Mouse (Mus musculus) adrenal gland (tissue): ENCODE measurements around the gene Taok1.

Experiments
- intact Hi-C: fragments of 180-260 bp; cut with DNase I; formaldehyde crosslinking; loops from one replicate; pipeline ENCODE4 v1.15.1; 2025

The Taok1 gene

DNA sequence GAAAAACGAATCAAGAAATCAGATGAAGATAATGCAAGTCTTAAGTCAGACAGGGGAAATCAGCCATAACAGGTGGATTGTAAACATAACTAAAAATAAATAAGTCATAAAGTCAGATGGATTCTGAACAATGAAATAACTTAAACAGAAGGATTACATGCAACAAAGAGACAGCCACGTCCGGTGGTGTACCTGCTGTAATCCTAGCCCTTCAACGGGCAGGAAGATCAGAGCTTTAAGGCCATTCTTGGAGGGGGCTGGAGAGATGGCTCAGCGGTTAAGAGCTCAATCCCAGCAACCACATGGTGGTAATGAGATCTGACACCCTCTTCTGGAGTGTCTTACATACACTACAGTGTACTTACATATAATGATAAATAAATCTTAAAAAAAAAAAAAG lies 96.3 kb downstream of the Taok1 start:
- intact Hi-C loops = no loop called here

GRCm38 (mm10) chr11:77508068-77509021 lies 99.3 kb downstream of the Taok1 start:
- intact Hi-C loops = loop anchor here (5.0 kb wide), 1 partner anchor 119 kb away; no protein-coding TSS in a partner anchor

- intact Hi-C loops = loop anchor here (5.0 kb wide), 1 partner anchor 120 kb away; no protein-coding TSS in a partner anchor
These were observed 100.2 kb downstream of the Taok1 start for GRCm38 (mm10) chr11:77507426-77507825.

- intact Hi-C loops = loop anchor here (5.0 kb wide), 1 partner anchor 120 kb away; no protein-coding TSS in a partner anchor
These were observed 100.7 kb downstream of the Taok1 start for GRCm38 (mm10) chr11:77506941-77507340.

GRCm38 (mm10) chr11:77506273-77506672 lies 101.3 kb downstream of the Taok1 start:
- intact Hi-C loops = loop anchor here (5.0 kb wide), 1 partner anchor 121 kb away; no protein-coding TSS in a partner anchor

GRCm38 (mm10) chr11:77505291-77505980 lies 102.2 kb downstream of the Taok1 start:
- intact Hi-C loops = loop anchor here (5.0 kb wide), 1 partner anchor 122 kb away; no protein-coding TSS in a partner anchor

- intact Hi-C loops = no loop called here
These were observed 103.2 kb downstream of the Taok1 start for GRCm38 (mm10) chr11:77504377-77504776.

- intact Hi-C loops = loop anchor here (2.0 kb wide), 1 partner anchor 23 kb away; no protein-coding TSS in a partner anchor
These were observed 104.1 kb downstream of the Taok1 start for GRCm38 (mm10) chr11:77503511-77503910.

DNA sequence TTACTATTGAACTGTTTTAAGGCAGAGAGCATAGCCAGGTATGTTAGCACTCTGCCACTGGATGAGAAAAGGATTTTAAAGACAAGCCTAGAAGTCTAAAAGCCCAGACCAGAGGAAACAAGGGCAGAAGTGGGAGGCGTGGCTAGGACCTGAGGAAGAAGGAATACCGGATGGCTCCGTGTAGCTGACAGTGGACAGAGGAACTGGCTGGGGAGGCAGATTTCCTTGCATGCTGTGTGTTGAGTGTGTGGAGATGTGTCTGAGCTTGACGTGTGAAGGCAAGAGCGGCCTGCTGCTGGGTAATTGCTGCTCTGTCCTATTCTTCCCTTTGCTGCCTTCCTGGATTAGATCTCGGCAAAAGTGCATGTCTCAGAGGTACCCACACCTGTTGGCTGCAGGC lies 105.1 kb downstream of the Taok1 start:
- intact Hi-C loops = loop anchor here (2.0 kb wide), 1 partner anchor 24 kb away; no protein-coding TSS in a partner anchor

- intact Hi-C loops = loop anchor here (2.0 kb wide), 1 partner anchor 25 kb away; no protein-coding TSS in a partner anchor
These were observed 105.6 kb downstream of the Taok1 start for GRCm38 (mm10) chr11:77501971-77502370.

GRCm38 (mm10) chr11:77501392-77501791 lies 106.2 kb downstream of the Taok1 start:
- intact Hi-C loops = no loop called here

GRCm38 (mm10) chr11:77500361-77501325 lies 107.0 kb downstream of the Taok1 start:
- intact Hi-C loops = no loop called here

GRCm38 (mm10) chr11:77499354-77499753 lies 108.3 kb downstream of the Taok1 start:
- intact Hi-C loops = no loop called here

GRCm38 (mm10) chr11:77498261-77499139 lies 109.1 kb downstream of the Taok1 start:
- intact Hi-C loops = no loop called here

- intact Hi-C loops = no loop called here
These were observed 109.8 kb downstream of the Taok1 start for GRCm38 (mm10) chr11:77497851-77498250.

DNA sequence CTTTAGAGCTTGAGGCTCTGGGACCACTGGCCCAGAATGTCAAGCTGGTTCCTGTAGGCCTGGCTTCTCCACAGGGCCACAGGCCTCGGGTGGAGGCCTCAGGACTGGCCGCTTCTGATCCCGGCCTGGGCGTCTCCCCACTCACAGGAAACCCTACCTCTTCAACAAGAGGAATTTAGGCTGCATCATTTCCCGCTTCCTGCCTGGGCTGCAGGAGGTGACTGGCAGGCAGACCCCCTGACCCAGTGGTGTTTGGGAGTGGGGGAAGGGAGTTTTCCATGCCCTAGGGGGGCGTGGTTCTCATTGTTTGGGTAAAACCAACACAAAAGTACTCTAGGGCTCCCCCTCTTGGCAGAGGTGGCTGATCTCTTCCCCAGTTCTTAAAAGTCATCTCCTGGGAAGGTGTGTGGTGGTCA lies 110.3 kb downstream of the Taok1 start:
- intact Hi-C loops = no loop called here

DNA sequence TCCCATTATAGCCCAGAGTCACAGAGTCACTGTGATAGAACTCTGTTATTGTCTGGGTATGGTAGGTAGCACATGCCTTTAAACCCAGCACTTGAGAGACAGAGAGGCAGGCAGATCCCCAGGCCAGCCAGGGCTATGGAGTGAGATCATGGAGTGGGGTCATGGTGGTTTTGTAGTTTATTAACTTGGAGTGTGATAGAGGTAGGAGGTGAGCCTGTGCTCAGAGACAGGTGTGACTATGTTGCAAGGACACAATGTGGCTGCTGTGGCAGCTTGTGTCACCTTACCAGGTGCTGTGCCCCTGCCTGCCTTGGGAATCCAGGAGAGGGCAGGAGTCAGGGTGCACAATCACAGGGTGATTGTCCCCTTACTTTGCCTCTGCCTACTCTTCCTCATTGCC lies 112.1 kb downstream of the Taok1 start:
- intact Hi-C loops = no loop called here

- intact Hi-C loops = no loop called here
These were observed 112.8 kb downstream of the Taok1 start for GRCm38 (mm10) chr11:77494782-77495181.

DNA sequence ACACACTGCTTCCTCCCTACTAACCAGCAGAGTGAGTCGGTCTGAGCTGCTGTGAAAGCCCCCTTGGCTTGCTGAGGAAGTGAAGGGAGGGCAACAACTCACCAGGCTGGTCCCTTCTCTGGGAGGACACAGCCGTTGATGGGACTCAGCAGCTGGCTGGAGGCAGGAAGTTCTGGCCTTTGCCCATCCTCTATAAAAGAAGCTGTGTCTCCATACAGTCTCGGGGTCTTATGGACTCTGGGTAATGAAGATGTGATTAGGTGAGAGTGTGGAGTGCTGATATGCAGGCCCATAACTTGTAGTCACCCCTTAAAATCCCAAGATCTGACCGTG lies 113.3 kb downstream of the Taok1 start:
- intact Hi-C loops = no loop called here
